Mouse (Mus musculus): ENCODE data around the gene Gm20517.
A peak's percentile ranks its signal among the peaks of the same experiment; 100 is the strongest.

GRCm38 (mm10) chr17:47593215-47593853 is 18.1 kb upstream of the Gm20517 start:
- TF ChIP-seq POLR2A (IDR thresholded peaks at IDR 0.05; ENCODE audit: extremely low read depth, insufficient read depth, low read length): peak; percentile 16; the same call in 1 of the 2 replicates
- no peak for TF ChIP-seq CTCF (IDR thresholded peaks at IDR 0.05; ENCODE audit: extremely low read depth, insufficient read depth, low read length)

Data from cortical plate, adult 2 months (tissue).